Mouse (Mus musculus) c-Kit-positive CD71-negative TER-119-negative erythroid progenitor cells, embryonic 14.5 days (primary cell): ENCODE measurements around the gene Mpped2.

Experiments used
- DNase-seq: peaks from one replicate; pipeline ENCODE4 v3.0.0-alpha.2; 2013; ENCODE audit warnings: low read depth

Gene Mpped2

GRCm38 (mm10) chr2:106692783-106693701 lies at the start of gene Mpped2:
Gene Mpped2, plus strand, starts transcription at chr2:106693269.
- peak; percentile 50 for DNase-seq

GRCm38 (mm10) chr2:106644782-106645181 lies 48.3 kb upstream of the Mpped2 start:
- no peak for DNase-seq

- DNase-seq: peak; percentile 55
Observed at GRCm38 (mm10) chr2:106649686-106650570, 43.1 kb upstream of the Mpped2 start.

GRCm38 (mm10) chr2:106652151-106652550 lies 40.9 kb upstream of the Mpped2 start:
- no peak for DNase-seq

- DNase-seq: no peak
Observed at GRCm38 (mm10) chr2:106652741-106653140, 40.3 kb upstream of the Mpped2 start.

- DNase-seq: no peak
Observed at GRCm38 (mm10) chr2:106653261-106653660, 39.8 kb upstream of the Mpped2 start.

DNA sequence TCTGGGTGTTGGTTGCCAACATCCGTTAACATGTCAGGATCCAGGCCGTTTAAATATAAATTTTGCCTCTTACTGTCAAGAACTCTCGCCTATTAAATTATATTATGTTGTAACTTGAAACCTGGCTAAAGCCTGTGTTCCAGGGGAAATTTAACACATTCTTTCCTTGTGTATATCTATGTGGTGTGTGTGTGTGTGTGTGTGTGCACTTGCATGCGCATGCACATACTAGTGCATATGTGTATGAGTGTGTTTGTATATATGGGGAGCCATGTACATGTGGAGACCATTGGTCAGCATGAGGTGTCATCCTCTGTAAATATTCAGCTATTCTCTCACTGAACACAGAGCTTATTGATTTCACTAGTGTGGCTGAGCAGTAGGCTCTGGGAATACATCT lies 37.8 kb upstream of the Mpped2 start:
- no peak for DNase-seq

GRCm38 (mm10) chr2:106665271-106665670 lies 27.8 kb upstream of the Mpped2 start:
- no peak for DNase-seq

DNA sequence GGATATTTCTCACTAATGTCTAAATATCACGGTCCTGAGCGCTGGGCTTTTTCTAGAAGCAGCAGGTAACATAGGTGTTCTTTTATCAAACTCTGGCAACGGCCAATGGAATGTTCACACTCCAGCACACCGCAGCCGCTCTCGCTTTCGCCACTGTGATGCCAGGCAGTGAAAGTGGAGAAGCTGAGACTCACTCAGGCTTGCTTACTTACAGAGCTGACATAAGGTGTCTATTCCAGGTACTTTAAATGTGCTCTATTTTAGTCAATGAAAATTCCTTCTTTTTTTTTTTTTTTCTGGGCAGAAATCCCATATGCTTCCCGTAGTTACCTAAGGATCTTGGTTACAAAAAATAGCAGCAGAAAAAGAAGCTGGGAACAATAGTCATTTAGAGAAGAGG lies 18.8 kb upstream of the Mpped2 start:
- no peak for DNase-seq

- no peak for DNase-seq
Observed at GRCm38 (mm10) chr2:106677449-106677848, 15.6 kb upstream of the Mpped2 start.

DNA sequence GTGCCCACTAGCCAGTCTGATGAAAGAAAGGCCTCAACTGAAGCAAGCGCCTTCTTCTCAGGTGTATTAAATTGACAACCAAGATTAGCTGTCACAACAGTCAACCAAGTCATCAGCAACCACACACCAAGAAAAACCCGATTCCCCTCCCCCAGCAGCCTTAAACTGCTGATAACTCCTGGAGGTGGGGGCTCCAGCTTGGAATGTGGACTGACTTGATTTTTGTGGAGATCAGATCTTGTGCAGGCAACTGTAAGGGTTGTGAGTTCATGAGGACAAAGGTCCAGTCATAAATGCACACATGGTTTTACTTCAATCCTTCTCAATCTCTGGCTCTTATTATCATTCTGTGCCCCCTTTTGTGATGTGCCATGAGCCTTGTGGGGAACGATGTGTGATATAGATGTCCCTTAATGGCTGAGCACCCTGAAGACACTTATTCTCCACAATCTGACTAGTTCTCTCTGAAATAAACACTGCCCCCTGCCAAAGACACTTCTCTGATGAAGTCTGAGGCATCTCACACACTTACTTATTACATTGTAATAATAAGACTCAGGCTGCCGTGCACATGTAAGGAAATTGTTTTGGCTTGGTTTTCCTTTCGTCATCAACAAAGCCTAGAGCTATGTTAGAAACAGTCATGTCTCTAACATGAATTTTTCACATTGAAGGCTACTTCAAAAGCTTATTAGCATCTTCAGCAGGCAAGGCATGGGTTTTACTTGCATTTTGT lies 13.2 kb upstream of the Mpped2 start:
- no peak for DNase-seq

GRCm38 (mm10) chr2:106683185-106683831 lies 9.8 kb upstream of the Mpped2 start:
- no peak for DNase-seq

DNA sequence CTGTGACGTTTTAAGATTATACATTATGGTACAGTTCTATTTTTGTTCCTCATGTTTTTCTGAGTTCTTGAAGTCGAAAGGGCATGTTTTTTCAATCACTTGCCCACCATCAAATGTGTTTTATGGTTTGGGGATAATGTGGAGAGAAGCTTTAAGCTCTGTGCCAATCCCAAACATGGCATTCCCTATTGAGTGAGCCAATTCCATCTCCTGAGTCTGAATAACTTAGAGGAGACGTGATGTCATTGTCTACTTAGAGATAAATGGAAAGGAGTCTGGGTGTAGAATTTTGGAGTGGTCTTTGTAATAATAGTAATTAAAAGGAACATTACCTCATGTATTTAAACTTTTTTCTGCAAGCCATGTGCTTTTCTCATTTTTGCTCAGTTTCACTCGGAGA lies 9.2 kb upstream of the Mpped2 start:
- DNase-seq: no peak

DNA sequence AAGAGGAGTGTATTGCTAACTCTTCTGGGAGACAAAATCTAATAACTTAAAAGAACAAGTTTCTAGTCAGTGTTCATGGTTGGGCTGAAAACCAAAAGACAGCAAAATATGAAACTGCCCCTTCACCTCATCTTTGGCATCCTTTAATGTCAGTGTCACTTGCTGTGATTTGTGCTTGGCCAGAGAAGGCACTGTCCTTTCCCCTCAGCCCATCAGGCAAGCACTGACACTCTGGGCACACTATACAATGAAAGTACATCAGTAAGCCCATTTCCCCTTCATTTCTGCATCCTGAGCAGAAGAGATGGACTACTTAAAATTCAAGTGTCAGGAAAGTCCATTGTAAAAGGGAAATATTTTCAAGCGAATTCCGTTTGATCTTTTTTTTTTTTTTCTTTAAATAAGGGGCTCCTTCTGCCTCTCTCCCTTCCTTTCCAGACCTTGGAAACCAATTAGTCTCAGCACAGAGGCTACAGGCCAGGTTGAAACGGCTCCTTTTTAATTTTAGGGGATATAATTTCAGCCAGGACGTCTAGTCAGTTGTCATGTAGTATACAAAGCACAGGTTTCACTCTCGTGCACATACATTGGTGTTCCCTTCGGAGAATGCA lies 1.2 kb upstream of the Mpped2 start:
- DNase-seq: no peak

DNA sequence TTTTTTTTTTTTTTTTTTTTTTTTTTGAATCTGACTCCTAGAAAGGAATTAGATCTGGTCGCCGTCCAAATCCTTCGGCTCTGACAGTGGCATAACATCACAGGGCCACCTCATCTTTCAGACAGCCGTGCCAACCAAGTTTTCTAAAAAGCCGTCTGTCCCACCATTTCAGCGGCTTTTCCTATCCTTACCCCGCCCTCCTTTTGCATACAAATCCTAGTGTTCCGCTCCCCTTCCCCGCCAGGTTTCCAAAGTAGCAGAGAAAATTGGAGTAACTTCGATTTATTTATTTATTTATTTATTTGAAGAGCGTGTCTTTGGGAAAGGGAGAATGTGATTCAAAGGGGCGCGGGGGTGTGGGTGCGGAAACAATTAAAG lies 675 bp upstream of the Mpped2 start:
- no peak for DNase-seq

GRCm38 (mm10) chr2:106693702-106694566 lies 865 bp downstream of the Mpped2 start:
- DNase-seq: no peak

- no peak for DNase-seq
Observed at GRCm38 (mm10) chr2:106694567-106694885, 1.5 kb downstream of the Mpped2 start.

DNA sequence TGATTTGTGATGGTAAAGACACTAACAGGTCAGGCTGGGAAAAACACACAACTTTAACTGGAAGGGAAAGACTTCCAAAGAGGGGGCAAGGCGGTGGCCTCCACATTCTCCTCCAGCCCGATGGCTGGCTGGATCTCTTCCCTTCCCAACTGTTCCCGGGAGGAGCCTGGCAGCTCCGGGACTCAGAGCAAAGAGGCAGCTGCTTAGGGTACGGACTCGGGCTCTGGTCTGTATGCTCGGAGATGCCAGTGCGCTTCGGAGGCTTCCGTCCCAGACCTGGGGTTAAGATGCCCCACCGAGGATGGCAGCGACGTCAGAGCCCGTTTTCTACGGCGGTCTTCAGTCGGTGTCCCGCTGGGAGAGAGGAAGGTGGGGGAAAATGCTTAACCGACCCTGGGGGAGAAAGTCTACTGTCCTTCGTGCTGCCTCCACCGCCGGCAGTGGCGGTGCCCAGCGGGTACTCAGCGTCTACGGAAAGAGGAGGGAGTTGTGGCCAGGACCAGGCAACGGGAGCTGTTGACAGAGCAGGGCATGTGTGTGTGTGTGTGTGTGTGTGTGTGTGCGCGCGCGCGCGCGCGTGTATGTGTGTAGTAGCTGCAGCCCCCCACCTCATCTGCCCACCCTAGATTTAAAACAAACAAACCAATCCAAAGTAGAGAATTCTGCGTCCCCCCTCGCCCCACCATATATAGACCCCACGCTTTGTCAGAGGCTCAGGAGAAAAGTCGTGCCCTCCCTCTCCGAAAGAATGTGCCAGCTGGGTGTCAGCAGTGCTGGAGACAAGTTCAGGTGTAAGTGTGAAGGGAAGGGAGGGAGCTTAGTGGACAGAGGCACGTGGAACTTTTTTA lies 2.0 kb downstream of the Mpped2 start:
- no peak for DNase-seq

GRCm38 (mm10) chr2:106695734-106696022 lies 2.6 kb downstream of the Mpped2 start:
- DNase-seq: no peak

GRCm38 (mm10) chr2:106696372-106696771 lies 3.3 kb downstream of the Mpped2 start:
- no peak for DNase-seq
